Mouse (Mus musculus) 3134 (cell line): Measurements from ENCODE around the gene Arpc3.
"Not testable (repeated sequence)": the region's sequence is repeated elsewhere in the genome, so short reads cannot be mapped to it uniquely, and the experiment has no call there.

ENCODE experiments used
- DNase-seq: peaks from one replicate; pipeline ENCODE4 v3.0.0-alpha.2; 2011; ENCODE audit warnings: low spot score; ENCODE audit not compliant: insufficient read length; ENCODE audit errors: extremely low read depth

Gene Arpc3

DNA sequence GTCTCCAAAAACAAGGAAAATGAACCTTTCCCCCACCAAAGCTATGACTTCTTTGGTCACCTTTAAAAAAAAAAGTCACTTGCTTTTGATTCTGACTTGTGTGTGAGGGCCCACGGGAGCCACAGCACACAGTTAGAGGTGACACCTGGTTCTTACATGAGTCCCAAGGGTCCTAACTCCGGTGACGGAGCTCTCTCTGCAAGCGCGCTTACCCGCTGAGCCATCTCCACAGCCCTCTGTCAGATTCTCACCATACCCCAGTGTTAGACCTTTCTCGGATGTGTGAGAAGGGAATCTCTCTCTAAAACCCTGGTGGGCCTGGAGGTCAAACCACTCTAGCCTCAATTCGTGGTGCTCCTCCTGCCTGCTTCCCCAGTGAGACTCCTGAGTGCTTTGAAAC, 5.8 kb downstream of the Arpc3 start:
- no peak for DNase-seq

DNA sequence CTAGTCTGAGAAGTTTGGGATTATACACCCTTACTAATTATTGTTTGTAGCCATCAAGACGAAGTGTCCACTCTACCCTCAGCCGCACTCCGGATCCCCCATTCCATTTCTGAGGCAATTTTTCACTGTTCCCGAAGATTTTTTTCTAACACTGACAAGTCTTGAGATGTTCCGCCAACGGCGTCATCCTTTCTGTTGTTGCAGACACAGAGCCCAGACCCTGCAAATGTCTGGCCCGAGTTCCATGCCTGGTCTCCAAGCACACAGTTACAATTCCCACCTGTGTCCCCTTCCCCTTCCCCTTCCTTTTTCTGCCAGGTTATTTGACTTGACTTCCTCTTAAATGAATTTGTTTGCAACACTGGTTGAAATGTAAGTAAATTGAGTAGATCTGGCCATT, 8.2 kb downstream of the Arpc3 start:
- DNase-seq = no peak

DNA sequence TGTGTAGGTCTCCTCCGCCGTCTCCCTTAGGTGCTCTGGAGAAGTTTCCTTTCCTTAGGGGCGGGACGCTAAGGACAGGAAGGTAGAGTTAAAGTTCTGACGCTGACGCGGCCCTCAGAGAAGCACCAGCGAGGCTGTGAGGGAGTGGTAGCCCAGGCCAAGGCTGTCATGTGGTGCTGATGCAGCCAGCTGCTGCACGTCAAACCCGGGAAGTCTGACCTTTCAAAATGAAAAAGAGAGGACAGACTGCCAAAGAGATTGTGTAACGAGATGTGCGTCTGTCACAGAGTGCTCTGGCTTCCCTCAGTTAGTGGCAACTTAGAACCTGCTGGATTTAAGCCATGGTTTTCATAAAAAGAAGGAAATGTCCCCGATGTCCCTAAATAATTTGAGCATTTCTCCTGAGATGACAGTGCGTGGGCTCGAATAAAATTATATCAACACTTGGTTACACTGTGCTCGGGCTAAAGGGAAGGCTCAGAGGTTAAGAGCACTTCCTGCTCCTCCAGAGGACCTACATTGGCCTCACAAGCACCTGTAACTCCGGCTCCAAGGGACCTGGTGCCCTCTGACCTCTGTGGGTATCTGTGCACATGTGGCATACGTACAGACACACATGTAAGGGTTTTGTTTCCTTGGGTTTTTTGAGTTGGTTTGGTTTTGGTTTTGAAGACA, 9.1 kb downstream of the Arpc3 start:
- DNase-seq = no peak

DNA sequence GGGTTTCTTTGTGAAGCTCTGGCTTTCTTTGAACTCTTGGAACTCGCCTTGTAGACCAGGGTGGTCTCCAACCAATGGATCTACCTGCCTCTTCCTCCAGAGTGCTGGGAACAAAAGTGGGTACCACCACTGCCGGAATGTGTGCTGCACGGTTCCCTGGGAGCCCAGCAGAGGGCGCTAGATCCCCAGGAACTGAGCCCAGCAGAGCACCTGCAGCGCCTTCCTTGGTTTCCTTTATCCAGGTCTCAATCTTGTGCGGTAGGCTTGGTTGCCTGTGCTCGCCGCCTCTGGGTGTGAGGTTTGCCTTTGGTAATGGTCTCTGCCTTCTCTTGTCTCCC, 9.6 kb downstream of the Arpc3 start:
- no peak for DNase-seq

DNA sequence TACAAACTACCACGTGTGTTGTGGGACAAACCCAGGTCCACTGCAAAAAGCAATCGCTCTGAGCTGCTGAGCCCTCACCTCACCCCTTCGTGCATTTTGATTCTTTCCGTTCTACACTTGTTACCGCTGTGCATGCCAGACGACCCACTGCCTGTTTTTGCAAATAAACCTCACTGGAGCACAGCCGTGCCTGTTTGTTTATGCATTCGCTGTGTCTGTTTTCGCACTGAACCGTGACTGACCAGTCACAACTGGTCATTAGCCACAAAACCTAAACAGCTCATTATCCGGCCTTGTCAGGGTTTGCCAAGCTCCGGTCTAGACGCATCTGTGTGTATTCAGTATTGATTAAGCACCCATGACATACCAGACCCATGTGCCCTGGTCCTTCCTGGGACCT, 10.5 kb downstream of the Arpc3 start:
- DNase-seq = no peak

DNA sequence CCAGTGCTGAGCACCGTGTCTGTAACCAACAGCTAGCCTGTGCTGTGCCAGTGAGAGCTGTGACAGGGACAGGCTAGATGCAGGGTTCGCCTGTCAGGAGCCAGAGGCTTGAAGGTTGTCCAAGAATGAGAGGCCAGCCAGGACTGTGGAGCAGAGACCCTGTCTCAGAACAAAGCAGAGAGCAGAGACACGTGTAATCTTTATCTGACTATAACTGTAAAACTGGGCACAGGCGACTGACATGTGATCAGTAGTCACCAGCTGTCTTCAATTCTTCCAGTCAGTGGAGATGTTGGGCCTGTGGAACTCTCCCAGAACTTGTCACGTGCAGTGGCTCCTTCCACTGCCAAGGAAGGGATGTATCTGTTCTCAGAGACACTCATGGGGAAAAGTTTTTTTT, 11.1 kb downstream of the Arpc3 start:
- no peak for DNase-seq

DNA sequence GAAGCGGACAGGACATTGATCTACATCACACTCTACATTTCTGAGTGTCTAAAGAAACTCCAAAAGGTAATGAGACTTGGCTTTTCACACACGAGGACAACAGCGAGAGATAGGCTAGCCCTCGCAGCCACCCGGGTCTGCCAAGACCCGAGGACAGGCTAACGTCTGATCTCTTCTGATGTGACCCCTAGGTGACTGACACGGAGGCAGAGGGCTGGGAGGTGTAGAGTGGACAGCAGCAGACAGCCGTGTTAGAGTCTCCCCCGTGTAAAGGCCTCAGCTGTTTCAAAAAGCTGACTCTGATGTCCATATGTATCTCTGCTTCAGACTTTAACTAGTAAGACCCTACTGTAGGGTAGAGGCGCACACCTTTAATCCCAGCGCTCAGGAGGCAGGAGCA, 11.7 kb downstream of the Arpc3 start:
- DNase-seq = no peak

DNA sequence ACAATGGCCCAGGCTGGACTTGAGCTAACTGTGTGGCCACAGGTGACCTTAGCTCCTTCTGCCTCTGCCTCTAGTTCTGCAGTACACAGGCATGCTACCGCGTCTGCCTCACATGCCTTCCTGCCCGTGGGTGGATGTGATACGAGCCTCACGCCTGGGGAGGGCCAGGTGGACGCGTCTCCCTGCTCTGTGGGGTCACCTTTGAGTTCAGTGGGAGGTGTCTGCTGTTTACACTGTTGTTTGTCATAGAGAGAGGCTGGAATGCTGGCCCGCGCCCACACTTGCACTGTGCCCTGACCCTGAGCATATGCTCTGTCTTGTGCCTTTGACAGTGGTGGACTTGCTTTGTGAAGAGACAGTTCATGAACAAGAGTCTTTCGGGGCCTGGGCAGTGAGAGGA, 13.9 kb downstream of the Arpc3 start:
- no peak for DNase-seq

DNA sequence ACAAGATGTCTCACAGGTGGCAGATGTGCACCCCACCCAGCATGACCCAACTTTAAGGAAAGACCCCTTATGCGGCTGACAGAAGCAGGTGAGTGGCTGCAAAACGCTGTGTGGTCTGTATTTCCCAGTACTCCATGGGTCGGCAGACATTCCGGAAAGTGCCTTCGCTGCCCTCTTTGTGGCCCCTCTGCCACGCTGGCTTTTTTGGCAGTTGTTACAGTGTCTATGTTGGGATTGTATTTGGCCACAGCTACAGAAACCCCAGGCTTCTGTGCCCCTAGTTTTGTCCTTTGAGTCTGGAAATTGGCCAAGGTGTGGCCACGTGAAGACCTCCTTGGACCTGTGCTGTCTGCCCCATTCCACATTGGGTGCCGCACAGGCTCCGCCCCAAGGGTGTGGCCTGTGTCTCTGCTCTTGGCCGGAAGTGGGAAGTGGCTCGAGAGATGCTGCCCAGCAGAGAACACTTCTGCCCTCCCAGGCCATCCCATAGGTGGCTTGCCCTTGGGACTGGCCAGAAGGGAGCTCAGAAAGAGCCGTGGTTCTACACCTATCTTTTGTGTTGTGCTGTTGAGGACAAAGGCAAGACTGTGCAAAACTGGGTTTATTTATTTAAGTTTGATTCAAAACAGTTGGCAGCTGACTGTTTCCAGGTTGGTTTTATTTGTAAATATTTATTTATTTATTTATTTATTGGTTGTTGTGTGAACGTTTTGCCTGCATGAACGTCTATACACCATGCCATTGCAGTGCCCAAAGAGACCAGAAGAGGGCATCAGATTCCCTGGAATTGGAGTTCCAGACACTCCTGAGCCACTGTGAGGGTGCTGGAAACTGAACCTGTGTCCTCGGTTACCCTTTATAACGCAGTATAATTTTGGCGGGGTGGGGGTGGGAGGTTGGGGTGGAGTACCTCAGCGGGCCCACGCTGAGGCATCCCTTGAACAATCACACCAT, 18.3 kb downstream of the Arpc3 start:
- DNase-seq = no peak

DNA sequence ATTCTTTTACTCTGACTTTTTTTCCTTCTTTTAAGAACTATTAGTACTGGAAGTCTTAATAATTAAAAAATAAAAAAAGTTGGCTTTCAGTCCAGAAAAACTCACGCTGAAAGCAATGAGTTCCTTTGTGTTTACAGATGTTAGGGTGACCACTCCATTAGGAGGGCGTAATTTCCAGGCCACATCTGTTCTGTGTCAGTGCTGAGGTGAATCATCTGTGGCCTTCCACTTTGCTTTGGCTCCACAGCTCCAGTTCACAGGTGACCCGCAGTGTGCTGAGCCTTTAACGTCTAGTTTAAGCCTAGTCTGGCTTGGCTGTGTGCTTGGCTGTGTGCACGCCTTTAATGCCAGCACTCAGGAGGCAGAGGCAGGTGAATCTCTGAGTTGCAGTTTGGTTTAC, 20.2 kb downstream of the Arpc3 start:
- no peak for DNase-seq

DNA sequence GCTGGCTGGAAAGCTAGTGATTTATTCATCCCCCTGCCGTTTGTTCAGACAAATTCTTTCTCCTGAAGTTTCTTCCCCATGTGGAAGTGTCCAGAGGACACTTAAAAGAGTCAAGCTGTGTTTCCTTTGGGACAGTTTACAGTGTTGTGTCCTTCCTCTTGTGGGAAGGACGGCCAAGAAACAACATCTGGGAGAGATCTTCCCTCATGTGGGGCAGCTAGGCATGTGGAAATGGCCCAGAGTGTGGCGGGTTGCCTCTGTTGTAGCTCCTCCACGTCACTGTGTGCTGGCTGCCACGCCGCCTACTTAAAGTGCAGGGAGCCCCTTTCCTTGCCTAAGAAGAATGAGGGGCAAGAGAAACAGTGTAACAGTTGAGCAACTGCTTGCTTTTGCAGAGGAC, 21.1 kb downstream of the Arpc3 start:
- no peak for DNase-seq

DNA sequence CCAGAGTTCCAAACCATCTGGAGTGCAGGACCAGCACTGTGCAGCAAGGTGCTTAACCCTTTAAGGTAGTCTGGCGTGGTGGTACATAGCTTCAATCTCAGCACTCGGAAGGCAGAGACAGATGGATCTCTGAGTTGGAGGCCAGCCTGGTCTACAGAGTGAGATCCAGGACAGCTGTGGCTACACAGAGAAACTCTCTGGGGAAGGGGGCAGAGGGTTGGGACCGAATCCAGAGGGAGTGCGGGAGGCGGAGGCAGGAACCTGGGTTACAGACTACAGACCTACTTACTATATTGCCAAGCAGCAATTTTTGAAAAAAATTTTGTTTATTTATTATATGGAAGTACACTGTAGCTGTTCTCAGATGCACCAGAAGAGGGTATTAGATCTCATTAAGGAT, 22.7 kb downstream of the Arpc3 start:
- no peak for DNase-seq

DNA sequence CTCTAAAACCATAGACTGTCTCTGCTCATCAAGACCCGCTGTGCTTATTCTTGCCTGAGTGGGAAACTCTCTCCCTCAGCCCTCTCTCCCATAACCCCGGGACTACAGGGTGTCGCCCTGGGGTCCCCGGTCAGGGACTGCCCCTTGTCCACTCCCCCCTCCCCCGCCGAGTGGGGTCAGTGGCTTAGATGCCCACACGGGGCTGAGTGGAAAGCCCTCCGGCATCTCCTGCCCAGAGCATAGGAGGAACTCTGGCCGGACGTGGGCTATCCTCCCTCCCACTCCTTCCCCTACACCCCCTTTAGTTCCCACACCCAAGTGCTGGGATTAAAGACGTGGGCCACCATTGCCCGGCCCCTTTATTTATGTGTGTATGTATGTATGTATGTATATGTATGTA, 23.8 kb downstream of the Arpc3 start:
- DNase-seq = no peak

DNA sequence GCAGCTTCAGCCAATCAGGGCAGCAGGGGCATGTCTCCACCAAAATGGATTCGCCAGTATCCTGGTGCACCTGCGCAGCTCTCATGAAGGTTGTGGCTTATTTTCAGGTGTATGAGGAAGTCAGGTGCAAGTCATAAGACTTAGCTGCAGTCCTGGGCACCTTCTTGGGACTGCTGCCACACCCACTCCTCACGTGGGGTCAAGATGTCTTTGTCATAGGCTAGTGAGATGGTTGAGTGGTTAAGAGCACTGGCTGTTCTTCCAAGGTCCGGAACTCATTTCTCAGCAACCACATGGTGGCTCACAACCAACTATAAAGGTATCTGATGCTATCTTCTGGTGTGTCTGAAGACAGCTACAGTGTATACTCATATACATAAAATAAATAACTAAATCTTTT, 29.0 kb downstream of the Arpc3 start:
- not testable (repeated sequence) for DNase-seq

DNA sequence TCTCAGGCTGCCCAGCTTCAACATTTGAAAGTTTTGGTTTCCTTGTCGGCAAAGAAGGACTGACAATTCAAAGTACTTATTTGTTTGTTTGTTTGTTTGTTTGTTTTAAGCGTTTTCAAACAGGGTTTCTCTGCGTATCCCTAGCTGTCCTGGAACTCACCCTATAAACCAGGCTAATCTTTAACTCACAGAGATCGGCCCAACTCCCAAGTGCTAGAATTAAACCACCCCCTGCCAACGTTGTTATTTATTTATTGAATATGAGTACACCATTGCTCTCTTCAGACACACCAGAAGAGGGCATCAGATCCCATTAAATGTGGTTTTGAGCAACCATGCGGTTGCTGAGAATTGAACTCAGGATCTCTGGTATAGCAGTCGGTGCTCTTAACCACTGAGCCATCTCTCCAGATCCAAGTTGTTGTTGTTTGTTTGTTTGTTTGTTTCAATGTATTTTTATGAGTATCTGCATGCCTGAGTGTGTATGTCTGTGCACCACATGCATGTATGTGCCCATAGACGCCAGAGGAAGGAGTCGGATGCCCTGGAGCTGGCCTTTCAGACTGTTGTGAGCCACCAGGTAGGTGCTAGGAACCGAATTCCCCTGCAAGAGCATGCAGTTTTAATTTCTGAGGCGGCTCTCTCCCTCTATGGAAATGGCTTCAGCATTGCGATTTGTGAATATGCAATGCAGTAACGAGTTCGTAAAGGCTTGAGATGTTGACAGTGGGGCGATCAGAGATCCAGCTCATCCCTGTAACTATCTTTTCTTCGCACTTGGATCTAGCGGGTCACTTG, 29.8 kb downstream of the Arpc3 start, which contains the start of gene Anapc7:
Gene Anapc7, plus strand, starts transcription at position 423 of the 798 bp plus-strand sequence.
- DNase-seq = no peak

DNA sequence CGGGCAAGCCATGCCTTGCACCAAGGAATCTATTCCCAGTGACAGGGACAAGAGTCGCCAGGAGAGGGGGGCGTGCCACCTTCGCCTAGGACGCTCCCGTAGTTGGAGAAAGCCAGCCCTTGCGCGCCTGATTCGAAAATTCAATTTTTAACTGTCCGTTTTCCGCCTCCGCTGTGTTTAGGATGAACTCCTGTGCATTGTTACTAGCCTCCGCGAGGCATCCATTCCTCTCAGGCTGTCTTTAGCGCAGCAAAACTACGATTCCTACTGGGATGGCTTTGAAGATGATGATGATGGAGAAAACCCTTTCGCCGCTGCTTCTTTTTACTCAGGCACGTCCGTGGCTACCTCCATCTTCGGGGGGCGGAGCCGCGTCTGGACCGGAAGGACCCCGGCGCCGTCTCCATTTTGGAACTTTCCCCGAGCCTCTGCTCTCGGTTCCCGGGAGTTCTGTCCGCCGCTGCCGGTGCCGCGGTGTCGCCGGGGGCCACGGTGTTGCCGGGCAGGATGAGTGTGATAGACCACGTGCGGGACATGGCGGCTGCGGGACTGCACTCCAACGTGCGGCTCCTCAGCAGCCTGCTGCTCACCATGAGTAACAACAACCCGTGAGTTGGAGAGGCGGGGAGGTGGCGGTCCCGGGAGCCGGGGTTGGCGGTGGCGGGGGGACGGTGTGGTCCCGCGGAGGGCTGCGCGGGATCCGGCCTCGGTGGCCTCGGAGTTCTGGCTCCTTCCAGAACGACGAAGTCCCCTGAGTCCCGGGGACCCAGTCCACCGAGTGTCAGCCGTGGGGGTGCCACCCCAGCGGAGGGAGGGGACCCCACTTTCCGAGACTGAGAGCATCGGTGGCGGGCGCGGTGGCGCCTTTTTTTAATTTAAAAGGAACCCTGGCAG, 30.6 kb downstream of the Arpc3 start:
- peak; percentile 81 for DNase-seq

DNA sequence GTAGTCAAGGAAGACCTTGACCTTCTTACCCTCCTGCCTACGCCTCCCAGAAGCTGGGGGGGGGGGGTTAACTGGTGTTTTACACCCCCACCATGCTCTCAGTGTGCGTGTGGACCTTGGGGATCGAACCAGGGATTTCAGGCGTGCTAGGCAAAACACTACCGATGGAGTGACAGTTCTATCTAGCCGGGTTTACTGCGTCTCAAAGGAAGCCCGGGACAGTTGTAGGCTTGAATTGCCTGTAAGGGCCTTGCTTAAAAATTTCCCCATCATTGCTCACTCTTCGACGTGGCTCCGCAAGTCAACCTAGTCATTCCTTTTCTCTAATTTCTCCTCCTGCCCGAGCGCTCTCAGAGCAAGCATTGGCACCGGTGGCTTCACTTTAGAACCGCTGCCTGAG, 31.4 kb downstream of the Arpc3 start:
- DNase-seq = no peak

DNA sequence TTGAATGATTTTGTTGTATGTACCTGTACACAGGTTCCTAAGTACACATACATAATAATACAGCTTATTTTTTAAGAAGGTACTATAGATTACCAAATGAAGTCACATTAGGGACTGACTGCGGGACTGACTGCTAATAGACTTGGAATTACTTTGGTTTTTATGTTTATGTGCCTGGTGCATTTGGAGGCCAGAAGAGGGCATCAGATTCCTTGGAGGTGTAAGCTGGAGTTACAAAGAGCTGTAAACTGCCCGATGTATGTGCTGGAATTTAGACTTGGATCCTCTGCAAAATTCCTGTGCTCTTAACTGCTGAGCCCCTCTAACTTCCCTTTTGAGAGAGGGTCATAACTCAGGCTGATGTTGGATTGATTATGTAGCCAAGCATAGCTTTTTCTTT, 33.9 kb downstream of the Arpc3 start:
- no peak for DNase-seq

DNA sequence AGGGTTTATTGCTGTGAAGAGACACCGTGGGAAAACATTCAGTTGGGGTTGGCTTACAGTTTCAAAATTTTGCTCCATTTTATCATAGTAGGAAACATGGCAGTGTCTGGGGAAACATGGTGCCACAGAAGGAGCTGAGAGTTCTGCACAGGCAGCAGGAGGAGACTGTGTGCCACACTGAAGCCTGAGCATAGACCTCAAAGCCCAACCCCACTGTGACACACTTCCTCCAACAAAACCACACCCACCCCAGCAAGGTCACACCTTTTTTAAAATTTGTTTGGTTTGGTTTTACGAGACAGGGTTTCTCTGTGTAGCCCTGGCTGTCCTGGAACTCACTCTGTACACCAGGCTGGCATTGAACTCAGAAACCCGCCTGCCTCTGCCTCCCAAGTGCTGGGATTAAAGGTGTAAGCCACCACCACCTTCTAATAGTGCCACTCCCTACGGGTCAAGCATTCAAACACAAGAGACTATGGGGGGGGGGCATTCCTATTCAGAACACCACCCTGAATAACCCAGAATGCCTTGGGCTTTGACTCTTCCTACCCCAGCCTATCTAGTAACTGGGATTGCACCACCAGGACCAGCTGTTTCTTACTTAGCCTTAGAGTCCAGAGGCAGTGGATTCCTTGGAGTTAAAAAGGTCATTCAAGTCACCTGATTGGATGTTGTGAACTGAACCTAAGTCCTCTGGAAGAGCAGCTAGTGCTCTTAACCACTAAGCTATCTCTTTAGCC, 38.5 kb downstream of the Arpc3 start:
- no peak for DNase-seq

DNA sequence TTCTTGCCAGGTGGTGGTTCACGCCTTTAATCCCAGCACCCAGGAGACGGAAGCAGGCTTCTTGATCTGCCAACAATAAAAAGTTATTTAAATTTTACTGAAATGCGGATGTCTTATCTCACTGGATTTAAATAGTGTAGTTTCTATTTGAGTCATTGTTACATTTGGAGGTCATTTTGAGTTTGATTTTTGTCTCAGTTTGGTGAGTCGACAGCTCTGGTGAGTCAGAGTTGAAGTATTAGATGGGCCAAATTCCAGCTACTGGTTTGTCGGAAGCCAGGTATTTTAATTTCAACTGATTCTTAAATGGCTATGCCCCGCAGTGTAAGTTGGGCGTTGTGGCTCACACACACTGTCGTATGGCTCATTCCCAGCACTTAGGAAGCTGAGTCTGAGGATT, 39.5 kb downstream of the Arpc3 start:
- no peak for DNase-seq
